ENCODE assay signal across 8 mouse cellular contexts in the genomic region with DNA sequence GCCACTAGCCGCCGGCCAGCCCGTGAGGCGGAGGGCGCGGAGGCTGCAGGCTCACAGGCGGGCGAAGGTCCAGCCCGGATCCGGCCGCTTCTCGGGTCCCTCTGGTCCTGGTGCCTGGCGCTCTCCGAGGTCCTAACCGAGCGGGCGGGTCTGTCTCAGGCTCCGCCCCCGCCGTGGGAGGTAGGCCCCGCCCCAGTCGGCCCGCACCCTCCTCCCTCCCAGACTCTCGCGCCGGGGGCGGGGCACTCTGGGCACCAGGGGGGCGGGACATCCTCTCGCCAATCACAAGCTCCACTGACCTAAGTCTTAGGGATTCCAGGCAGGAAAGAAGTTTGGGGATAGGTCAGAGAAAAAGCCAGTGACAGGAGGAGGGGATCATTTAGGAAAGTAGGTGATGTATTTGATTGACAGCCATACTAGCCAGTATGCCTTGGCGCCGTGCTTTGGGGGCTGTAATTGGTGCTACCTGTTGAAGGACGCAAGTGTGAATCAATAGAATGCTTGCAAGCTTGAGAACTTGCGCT. TPM values are rescaled to one million over a fixed set of nuclear protein-coding genes. Genes with fewer than 3 reads are reported as not detected.
A peak's percentile ranks its signal among the peaks of the same experiment; 100 is the strongest.
DNase-seq lines count a peak whose midpoint lies in the region; ATAC-seq and TF ChIP-seq lines count a peak whose summit lies in the region.

Gene Stxbp5l (minus strand): TSS at position 142 of the 524 bp plus-strand sequence.

- H3K9me3 ChIP-seq in intestine, postnatal 0 days (ENCODE audit: control insufficient read depth), result no peaks in the 10 kb centered on the region

- H3K9ac ChIP-seq in intestine, postnatal 0 days (ENCODE audit: low read depth, low read length), result no peak within 1 kb of the TSS

- intact Hi-C loops in left cerebral cortex, postnatal 25 days (cut with DNase I), result loop anchor here (2.0 to 10.0 kb wide), 3 partner anchors 122 to 298 kb away; partner anchors contain the start of gene Ndufb4

- TF ChIP-seq POLR2A in small intestine, adult 2 months (IDR thresholded peaks at IDR 0.05; ENCODE audit: low read depth, low read length), result no peak

- H3K4me1 ChIP-seq in intestine, postnatal 0 days (replicated peaks; ENCODE audit: control insufficient read depth, insufficient read depth, low read length), result 0 out of 2 replicates have a peak, but pooled peaks cover 5% of the 10 kb centered on the region
- peaks cover 11% of the 10 kb centered on the region for H3K4me1 ChIP-seq in small intestine, adult 2 months (ENCODE audit: control insufficient read depth, insufficient read depth, insufficient read length, low read length)

- WGBS in intestine, postnatal 0 days, result under 1% methylated on average over 32 of the region's 33 CpGs
- WGBS in small intestine, adult 2 months, result under 1% methylated on average over 33 of the region's 33 CpGs

- no peaks in the 10 kb centered on the region for H3K36me3 ChIP-seq in intestine, postnatal 0 days (ENCODE audit: control insufficient read depth, insufficient read depth)
- no peaks in the 10 kb centered on the region for H3K36me3 ChIP-seq in small intestine, adult 2 months (ENCODE audit: control insufficient read depth, insufficient read depth, low read length)

- peak within 1 kb of the TSS; percentile 96 for H3K4me2 ChIP-seq in intestine, postnatal 0 days (replicated peaks; ENCODE audit: low read depth)

- H3K27ac ChIP-seq in intestine, postnatal 0 days (ENCODE audit: low read depth, low read length), result no peak within 1 kb of the TSS
- no peak within 1 kb of the TSS for H3K27ac ChIP-seq in small intestine, adult 2 months (ENCODE audit: insufficient read depth, low read depth, low read length)

- TF ChIP-seq CTCF in intestine, postnatal 0 days (IDR thresholded peaks at IDR 0.05; ENCODE audit: low read depth), result no peak
- TF ChIP-seq CTCF in small intestine, adult 2 months (IDR thresholded peaks at IDR 0.05; ENCODE audit: extremely low read depth, insufficient read length, insufficient replicate concordance, low read depth, low read length), result no peak

- peak within 1 kb of the TSS; percentile 48 for H3K4me3 ChIP-seq in intestine, postnatal 0 days (ENCODE audit: low read depth, low read length)
- peak within 1 kb of the TSS; percentile 63 for H3K4me3 ChIP-seq in small intestine, adult 2 months (ENCODE audit: low read depth, low read length)

- peak; percentile 99 for ATAC-seq in granulocyte monocyte progenitor cell, adult 5-6 weeks (replicated peaks; ENCODE audit: poor library complexity, severe bottlenecking)
- ATAC-seq in intestine, postnatal 0 days, result peak; percentile 98

- peak; percentile 96 for DNase-seq in adrenal gland, postnatal 25 days
- DNase-seq in embryo, embryonic 9.5 days (ENCODE audit: extremely low spot score), result peak; percentile 96
- DNase-seq in left cerebral cortex, postnatal 25 days (ENCODE audit: low spot score in 2 of 2), result peak; percentile 96 to 98
- peak; percentile 92 for DNase-seq in mesoderm, embryonic 11.5 days (ENCODE audit: low read depth, low spot score)
- DNase-seq in T-cell, adult 2 months (ENCODE audit: low spot score), result no peak

- H3K27me3 ChIP-seq in intestine, postnatal 0 days (replicated peaks; ENCODE audit: control insufficient read depth, insufficient read depth, low read length), result no peaks in the 10 kb centered on the region
- 0 out of 2 replicates have a peak, but pooled peaks cover 8% of the 10 kb centered on the region for H3K27me3 ChIP-seq in small intestine, adult 2 months (ENCODE audit: control insufficient read depth, insufficient read depth, low read length)

RNA-seq across cellular contexts. Expression of gene Stxbp5l, which starts in this region (rescaled TPM):
- 4.9 and 5.0 TPM in 2 replicates for total RNA-seq in adrenal gland, postnatal 25 days (2021)
- total RNA-seq in granulocyte monocyte progenitor cell, adult 5-6 weeks (2014; fragmentation: Nextera tagmentation), result not detected in 2 replicates
- not detected in 2 replicates for total RNA-seq in granulocyte monocyte progenitor cell, adult 5-6 weeks (2017)
- 0.95 and 1.5 TPM in 2 replicates for polyA plus RNA-seq in intestine, postnatal 0 days (2015; fragmentation: Nextera tagmentation; extraction: Ambion mirVana)
- total RNA-seq in left cerebral cortex, postnatal 25 days (2021), result 100 to 1,000 TPM; 103 to 114 TPM
- not detected in 2 replicates for polyA plus RNA-seq in small intestine, adult 2 months (2012; rRNA removed)

Comparison
In these comparisons a context has a peak if more than half of its experiments do, and no peak if none do; other contexts are left out.
1. RNA of gene Stxbp5l (total RNA-seq): 103 to 114 TPM in left cerebral cortex, postnatal 25 days; 4.9 to 5.0 TPM in adrenal gland, postnatal 25 days and not detected in granulocyte monocyte progenitor cell, adult 5-6 weeks; every median in the first group is over 10 times any median in the second.
2. Peak in ATAC-seq in granulocyte monocyte progenitor cell, adult 5-6 weeks; RNA of the gene not detected or under 1 TPM.